Mouse (Mus musculus): ENCODE measurements around the gene Gm42417.

Gene Gm42417

GRCm38 (mm10) chr1:36512089-36512965, 26.9 kb downstream of the Gm42417 start:
- peak; percentile 39 for DNase-seq

- DNase-seq = peak; percentile 99
These were observed 27.8 kb downstream of the Gm42417 start, which contains the start of gene Cnnm3 for GRCm38 (mm10) chr1:36511289-36512021. Gene Cnnm3, plus strand, starts transcription at chr1:36511867.

- no peak for DNase-seq
These were observed 31.0 kb downstream of the Gm42417 start for GRCm38 (mm10) chr1:36508238-36508637.

GRCm38 (mm10) chr1:36501261-36501660, 38.0 kb downstream of the Gm42417 start:
- DNase-seq = peak; percentile 75

- DNase-seq = no peak
These were observed 41.9 kb downstream of the Gm42417 start for GRCm38 (mm10) chr1:36497312-36497711.

- DNase-seq = no peak
These were observed 42.5 kb downstream of the Gm42417 start for GRCm38 (mm10) chr1:36496719-36497118.

GRCm38 (mm10) chr1:36493299-36493698, 45.9 kb downstream of the Gm42417 start:
- DNase-seq = no peak

- DNase-seq = peak; percentile 30
These were observed 46.7 kb downstream of the Gm42417 start for GRCm38 (mm10) chr1:36492416-36493139.

- DNase-seq = no peak
These were observed 49.6 kb downstream of the Gm42417 start for GRCm38 (mm10) chr1:36489661-36490060.

GRCm38 (mm10) chr1:36487111-36487510, 52.1 kb downstream of the Gm42417 start:
- no peak for DNase-seq

- DNase-seq = no peak
These were observed 54.1 kb downstream of the Gm42417 start for GRCm38 (mm10) chr1:36485080-36485479.

GRCm38 (mm10) chr1:36483825-36484224, 55.4 kb downstream of the Gm42417 start:
- no peak for DNase-seq
